Mouse (Mus musculus) kidney, postnatal 25 days (tissue): Measurements from ENCODE around the gene Cfhr2.
"Not testable (repeated sequence)": the region's sequence is repeated elsewhere in the genome, so short reads cannot be mapped to it uniquely, and the experiment has no call there.

Experiments used
- DNase-seq, 2 experiments: peaks; one replicate each; pipeline ENCODE4 v3.0.0; 2021; ENCODE audit warnings: mixed read lengths in 2 of 2

The Cfhr2 gene

DNA sequence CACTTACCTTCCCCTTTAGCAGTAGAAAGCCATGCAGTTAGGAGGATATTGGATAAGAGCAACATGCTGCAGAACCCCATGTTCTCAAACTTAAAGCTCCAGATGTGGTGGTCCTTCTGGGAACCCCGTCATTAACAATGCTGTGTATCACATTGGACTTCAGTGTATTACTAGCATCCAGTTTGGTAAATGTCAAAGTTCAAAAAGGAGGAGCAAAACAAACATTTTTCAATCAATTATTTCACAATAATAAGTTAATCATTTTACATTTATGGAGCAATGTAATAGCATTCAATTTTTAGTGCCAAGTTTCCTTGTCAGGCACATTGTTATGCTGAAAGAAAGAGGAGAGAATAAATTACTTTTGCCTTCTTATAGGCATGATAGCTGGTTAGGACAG is at the start of gene Cfhr2:
Gene Cfhr2 (minus strand): TSS at position 155 of the 400 bp plus-strand sequence.
- DNase-seq: no peak

DNA sequence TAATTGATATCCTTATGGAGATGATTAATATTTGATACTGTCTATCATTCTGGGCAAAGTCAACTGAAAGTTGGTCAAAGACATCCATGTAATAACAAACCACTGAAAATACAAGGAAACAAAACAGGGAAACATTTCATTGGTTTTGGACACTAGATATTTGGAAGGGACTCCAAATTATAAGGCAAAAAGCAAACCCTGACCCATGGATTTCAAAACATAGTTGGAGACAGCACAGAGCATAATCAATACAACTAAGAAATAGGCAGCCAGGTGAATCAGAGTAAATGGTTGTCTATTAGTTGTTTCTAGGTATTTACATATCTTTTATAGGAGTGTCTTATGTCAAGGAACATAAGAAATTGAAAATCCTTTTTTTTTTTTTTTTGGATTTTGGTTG is 5.2 kb upstream of the Cfhr2 start:
- DNase-seq: no peak

- no peak for DNase-seq
Observed at GRCm38 (mm10) chr1:139860176-139860575, 1.7 kb upstream of the Cfhr2 start.

DNA sequence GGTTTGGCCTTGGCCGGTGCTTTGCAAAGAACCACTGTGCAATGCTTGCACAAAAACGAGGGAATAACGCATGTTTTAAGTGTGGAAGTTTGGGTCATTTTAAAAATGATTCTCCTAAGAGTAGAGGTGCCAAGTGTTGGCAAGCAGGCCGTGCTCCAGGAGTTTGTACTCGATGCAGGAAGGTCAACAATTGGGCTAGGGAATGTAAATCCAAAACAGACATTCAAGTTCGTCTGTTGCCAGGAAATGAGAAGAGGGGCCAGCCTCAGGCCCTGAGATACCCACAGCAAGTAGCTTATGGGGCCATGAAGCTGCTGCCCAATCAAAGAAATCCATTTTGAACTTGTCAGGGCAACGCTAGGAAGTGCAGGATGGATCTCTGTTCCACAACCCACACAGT is 18.8 kb downstream of the Cfhr2 start:
- DNase-seq: peak in 1 of 2 experiments; percentile 11

DNA sequence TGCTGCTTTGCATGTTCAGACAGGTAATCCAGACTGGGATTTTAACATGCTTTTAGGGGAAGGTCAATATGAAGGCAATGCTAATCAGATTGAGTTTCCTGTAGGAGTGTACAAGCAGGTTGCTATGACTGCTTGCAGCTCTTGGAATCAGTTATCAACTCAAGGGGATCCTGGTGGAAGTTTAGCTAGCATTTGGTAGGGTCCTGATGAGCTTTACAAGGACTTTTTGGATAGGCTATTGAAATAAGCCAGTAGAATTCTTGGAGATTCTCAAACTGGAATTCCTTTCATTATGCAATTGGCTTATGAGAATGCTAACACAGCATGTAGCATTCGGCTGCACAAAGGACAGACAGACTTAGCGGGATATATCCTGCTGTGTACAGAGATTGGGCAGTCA is 19.2 kb downstream of the Cfhr2 start:
- DNase-seq: no peak

DNA sequence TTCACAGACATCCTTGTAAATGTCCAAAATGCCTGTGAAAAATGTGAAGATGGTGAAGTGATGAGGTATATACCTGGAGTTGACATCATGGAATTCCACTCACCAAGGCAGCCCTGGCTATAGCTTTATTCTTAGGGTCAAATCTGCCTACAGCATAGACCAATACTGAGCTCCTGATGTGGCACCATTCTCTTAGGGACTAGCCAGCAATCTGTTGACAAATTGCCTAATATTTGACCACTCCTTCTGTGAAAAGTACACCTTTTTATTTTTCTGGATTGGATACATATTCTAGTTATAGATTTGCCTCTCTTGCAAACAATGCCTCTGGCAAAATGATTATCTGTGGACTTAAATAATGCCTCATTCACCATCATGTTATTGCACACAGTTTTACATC is 49.9 kb downstream of the Cfhr2 start:
- DNase-seq: no peak

DNA sequence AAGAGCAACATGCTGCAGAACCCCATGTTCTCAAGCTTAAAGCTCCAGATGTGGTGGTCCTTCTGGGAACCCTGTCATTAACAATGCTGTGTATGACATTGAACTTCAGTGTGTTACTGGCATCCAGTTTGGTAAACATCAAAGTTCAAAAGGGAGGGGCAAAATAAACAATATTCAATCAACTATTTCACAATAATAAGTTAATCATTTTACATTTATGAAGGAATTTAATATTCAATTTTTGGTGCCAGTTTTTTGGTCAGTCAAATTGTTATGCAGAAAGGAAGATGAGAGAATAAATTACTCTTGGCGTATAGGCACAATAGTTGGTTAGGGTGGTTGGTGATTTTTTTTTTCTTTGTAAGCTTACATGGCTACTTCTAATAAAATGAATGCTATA is 77.4 kb downstream of the Cfhr2 start, which contains the start of gene Gm4788:
Gene Gm4788 (minus strand): TSS at position 101 of the 400 bp plus-strand sequence.
- no peak for DNase-seq

DNA sequence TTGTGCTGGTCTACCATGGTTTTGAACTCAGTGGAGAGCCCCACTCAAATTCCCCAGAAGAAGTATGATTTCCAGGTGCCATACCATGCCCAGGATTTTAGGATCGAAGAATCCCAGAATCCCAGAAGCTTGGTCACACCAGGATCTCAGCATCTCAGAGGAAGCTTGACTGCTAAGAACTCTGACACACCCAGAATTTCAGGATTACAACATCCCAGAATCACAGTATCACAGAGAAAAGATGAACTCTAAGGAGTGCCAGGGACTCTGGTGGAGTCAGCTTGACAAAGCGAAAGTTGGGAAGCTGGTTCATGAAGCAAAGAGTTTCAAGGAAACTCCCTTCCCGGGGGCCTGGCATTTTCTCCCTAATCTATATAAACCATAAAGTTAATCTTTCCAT is 88.6 kb downstream of the Cfhr2 start:
- not testable (repeated sequence) for DNase-seq
